ENCODE assay signal across 22 mouse cellular contexts in the genomic region with DNA sequence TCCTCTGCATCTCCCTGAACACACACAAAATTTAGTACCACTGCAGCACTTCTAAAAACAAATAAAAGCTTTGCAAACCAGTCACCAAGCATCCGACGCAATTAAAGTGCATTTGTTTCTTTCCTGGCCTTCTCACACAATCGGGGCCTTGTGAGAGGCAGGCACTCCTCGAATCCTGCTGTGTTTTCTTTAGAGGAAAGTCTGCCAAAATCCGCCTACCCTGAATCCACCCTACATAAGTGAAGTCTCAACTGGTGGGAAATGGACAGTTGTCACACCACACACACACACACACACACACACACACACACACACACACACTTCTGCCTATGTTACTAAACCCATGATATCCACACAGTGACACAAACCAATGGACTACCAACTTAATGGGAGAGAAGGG.
"Had no signal": no experiment of that assay in that cellular context is flagged by ENCODE, and none has a peak within 500 bp of the region (broad histone marks: within the 10 kb centered on the region; RNA-seq: fewer than 3 reads in every experiment).

No protein-coding gene starts in this region.

- ATAC-seq: liver, postnatal 0 days; lung, postnatal 0 days; midbrain, embryonic 15.5 days had no signal

- H3K9ac ChIP-seq: liver, embryonic 14.5 days; liver, postnatal 0 days; lung, embryonic 14.5 days; midbrain, embryonic 12.5 days; midbrain, embryonic 15.5 days; neural tube, embryonic 12.5 days; neural tube, embryonic 15.5 days; stomach, embryonic 15.5 days had no signal

- H3K36me3 ChIP-seq: midbrain, embryonic 12.5 days; midbrain, embryonic 15.5 days; neural tube, embryonic 12.5 days; neural tube, embryonic 15.5 days; stomach, embryonic 15.5 days had no signal

- H3K4me1 ChIP-seq: midbrain, embryonic 15.5 days; neural tube, embryonic 15.5 days; stomach, embryonic 15.5 days had no signal

- H3K27me3 ChIP-seq: midbrain, embryonic 12.5 days; midbrain, embryonic 15.5 days; neural tube, embryonic 12.5 days; neural tube, embryonic 15.5 days; stomach, embryonic 15.5 days had no signal

- DNase-seq: kidney, adult 11 months; kidney, adult 9 months; kidney, postnatal 10 days; kidney, postnatal 36 days; layer of hippocampus, postnatal 36 days; left cerebral cortex, postnatal 4 days; liver, postnatal 0 days; lung, embryonic 14.5 days; right cerebral cortex, adult 18-20 months; right cerebral cortex, postnatal 14 days; spleen, adult 18-20 months; thymus, postnatal 25 days had no signal

- H3K4me3 ChIP-seq: left cerebral cortex, adult 2 months; midbrain, embryonic 12.5 days; midbrain, embryonic 15.5 days; neural tube, embryonic 12.5 days; neural tube, embryonic 15.5 days; stomach, embryonic 15.5 days had no signal

- H3K9me3 ChIP-seq: midbrain, embryonic 12.5 days; midbrain, embryonic 15.5 days; neural tube, embryonic 12.5 days; neural tube, embryonic 15.5 days; stomach, embryonic 15.5 days had no signal

- H3K27ac ChIP-seq: left cerebral cortex, adult 2 months; liver, embryonic 14.5 days; macrophage; midbrain, embryonic 12.5 days; midbrain, embryonic 15.5 days; neural tube, embryonic 12.5 days; neural tube, embryonic 15.5 days; stomach, embryonic 15.5 days had no signal

- H3K4me2 ChIP-seq: liver, embryonic 11.5 days; lung, embryonic 14.5 days; midbrain, embryonic 12.5 days; midbrain, embryonic 15.5 days; neural tube, embryonic 12.5 days; neural tube, embryonic 15.5 days; stomach, embryonic 15.5 days had no signal
